Mouse (Mus musculus) forelimb bud, embryonic 11.5 days (tissue): ENCODE results near the gene Kitl.

Source experiments
- DNase-seq: peaks from one replicate; pipeline ENCODE4 v3.0.0-alpha.2; 2012; ENCODE audit warnings: low read depth, low spot score

The Kitl gene

GRCm38 (mm10) chr10:100026778-100027177, 11.3 kb downstream of the Kitl start:
- no peak for DNase-seq

GRCm38 (mm10) chr10:100030385-100030784, 15.0 kb downstream of the Kitl start:
- no peak for DNase-seq

- DNase-seq, result no peak
These were observed 15.6 kb downstream of the Kitl start for GRCm38 (mm10) chr10:100030980-100031516.

GRCm38 (mm10) chr10:100031631-100032030, 16.2 kb downstream of the Kitl start:
- no peak for DNase-seq

- no peak for DNase-seq
These were observed 17.1 kb downstream of the Kitl start for GRCm38 (mm10) chr10:100032566-100032965.

- DNase-seq, result no peak
These were observed 20.6 kb downstream of the Kitl start for GRCm38 (mm10) chr10:100036021-100036420.

- no peak for DNase-seq
These were observed 23.0 kb downstream of the Kitl start for GRCm38 (mm10) chr10:100038342-100038898.

GRCm38 (mm10) chr10:100038994-100039393, 23.6 kb downstream of the Kitl start:
- DNase-seq, result no peak

GRCm38 (mm10) chr10:100043748-100044147, 28.3 kb downstream of the Kitl start:
- DNase-seq, result no peak

- DNase-seq, result no peak
These were observed 28.7 kb downstream of the Kitl start for GRCm38 (mm10) chr10:100044153-100044552.

GRCm38 (mm10) chr10:100051146-100051783, 35.8 kb downstream of the Kitl start:
- peak; percentile 25 for DNase-seq

GRCm38 (mm10) chr10:100052404-100052803, 37.0 kb downstream of the Kitl start:
- no peak for DNase-seq

GRCm38 (mm10) chr10:100052911-100053310, 37.5 kb downstream of the Kitl start:
- no peak for DNase-seq

GRCm38 (mm10) chr10:100054006-100054405, 38.6 kb downstream of the Kitl start:
- no peak for DNase-seq

- DNase-seq, result no peak
These were observed 39.7 kb downstream of the Kitl start for GRCm38 (mm10) chr10:100055082-100055481.

GRCm38 (mm10) chr10:100057106-100057623, 41.7 kb downstream of the Kitl start:
- DNase-seq, result no peak

GRCm38 (mm10) chr10:100059356-100059755, 43.9 kb downstream of the Kitl start:
- no peak for DNase-seq

- peak; percentile 16 for DNase-seq
These were observed 50.3 kb downstream of the Kitl start for GRCm38 (mm10) chr10:100065529-100066301.

- no peak for DNase-seq
These were observed 50.9 kb downstream of the Kitl start for GRCm38 (mm10) chr10:100066374-100066773.

- no peak for DNase-seq
These were observed 57.2 kb downstream of the Kitl start for GRCm38 (mm10) chr10:100072641-100073040.

- DNase-seq, result no peak
These were observed 57.7 kb downstream of the Kitl start for GRCm38 (mm10) chr10:100073092-100073491.

GRCm38 (mm10) chr10:100101115-100101514, 85.7 kb downstream of the Kitl start:
- no peak for DNase-seq
